Mouse (Mus musculus): ENCODE measurements around the gene Hk1. TPM values are rescaled to one million over a fixed set of nuclear protein-coding genes. Genes with fewer than 3 reads are reported as not detected.

Gene Hk1
- polyA plus RNA-seq, 1 experiment, result 65.7 TPM

DNA sequence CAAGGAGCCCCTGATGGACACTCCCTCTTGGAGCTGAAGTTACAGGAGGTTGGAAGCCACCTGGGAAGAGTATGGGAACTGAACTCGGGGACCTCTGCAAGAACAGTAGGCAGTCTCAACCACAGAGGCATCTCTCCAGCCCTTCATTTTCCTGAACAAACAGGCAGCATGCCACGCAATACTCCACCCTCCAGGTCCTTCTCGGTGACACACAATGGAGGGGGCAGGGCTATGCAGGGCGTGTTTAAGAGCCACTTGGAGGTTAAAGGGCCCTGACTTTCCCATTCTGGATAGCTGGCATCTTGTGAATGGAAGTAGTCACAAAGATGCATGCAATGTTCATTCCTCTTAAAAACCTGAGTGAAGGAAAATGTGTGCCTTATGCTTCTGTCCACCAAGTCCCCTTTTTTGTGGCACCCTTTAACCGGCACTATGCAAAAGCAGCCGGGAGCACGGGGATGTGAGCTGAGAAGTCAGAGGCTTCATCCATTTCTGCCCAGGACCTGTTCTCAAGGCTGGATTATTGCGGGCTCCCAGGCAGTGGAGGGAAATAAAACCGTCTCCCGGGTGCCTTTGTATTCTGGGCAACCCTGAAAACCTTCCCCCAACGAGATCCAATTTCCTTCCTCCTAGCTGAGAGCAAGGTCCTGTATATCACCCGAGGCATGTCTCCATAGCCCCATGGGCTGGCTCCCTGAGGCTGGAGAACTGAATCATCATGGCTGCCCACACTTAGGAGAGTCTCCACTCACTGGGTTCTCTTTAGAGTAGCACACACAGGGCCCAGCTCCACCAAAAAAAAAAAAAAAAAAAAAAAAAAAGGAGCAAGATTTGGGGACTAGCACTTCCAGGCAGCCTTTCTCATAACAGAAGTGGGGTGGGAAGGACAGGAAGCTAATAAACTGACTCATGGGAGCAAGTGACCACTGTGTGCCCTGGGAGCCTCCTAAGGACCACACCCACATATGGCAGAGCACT lies 42.8 kb downstream of the Hk1 start:
- peak overlapping the region; percentile 20 for H3ac ChIP-seq (ENCODE audit: control insufficient read depth, insufficient read length, low read depth)

DNA sequence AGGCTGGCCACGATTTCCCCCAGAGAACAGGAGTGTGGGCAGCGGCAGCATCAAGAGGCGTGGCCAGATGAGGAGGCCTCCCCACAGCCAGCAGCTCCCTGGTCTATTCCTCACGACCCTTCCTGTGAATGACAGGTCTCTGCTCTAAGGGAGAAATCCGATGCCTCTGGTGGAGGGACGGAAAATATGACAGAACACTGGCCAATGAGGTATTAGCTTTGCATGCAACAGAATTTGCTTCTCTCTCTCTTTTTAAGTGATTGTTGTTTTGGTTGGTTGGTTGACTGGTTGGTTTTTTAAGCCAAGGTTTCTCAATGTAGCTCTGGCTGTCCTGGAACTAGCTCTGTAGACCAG lies 44.3 kb downstream of the Hk1 start:
- peaks cover 57% of the 10 kb centered on the region for H3K79me3 ChIP-seq (ENCODE audit: low read depth)
- H3ac ChIP-seq (ENCODE audit: control insufficient read depth, insufficient read length, low read depth), result no peak overlapping the region
- TF ChIP-seq FOSL1 (IDR thresholded peaks at IDR 0.05; ENCODE audit: insufficient read depth, low read length, poor library complexity, severe bottlenecking) (no peak), CTCF (IDR thresholded peaks at IDR 0.05; ENCODE audit: control insufficient read depth, insufficient read depth, insufficient read length) (no peak), MYOG (IDR thresholded peaks at IDR 0.05; ENCODE audit: control insufficient read depth, extremely low read depth, insufficient read length) (no peak), MAX (IDR thresholded peaks at IDR 0.05) (no peak), USF1 (IDR thresholded peaks at IDR 0.05; ENCODE audit: low read depth) (no peak), MYOD1 (IDR thresholded peaks at IDR 0.05; ENCODE audit: control insufficient read depth, insufficient read length, low read depth) (no peak), CEBPB (IDR thresholded peaks at IDR 0.05; ENCODE audit: low read depth) (no peak)
- H3K79me2 ChIP-seq (ENCODE audit: control insufficient read depth, insufficient read depth), result peaks cover 96% of the 10 kb centered on the region
- no peaks in the 10 kb centered on the region for H3K27me3 ChIP-seq (ENCODE audit: control insufficient read depth, insufficient read depth, insufficient read length)
- no peaks in the 10 kb centered on the region for H3K36me3 ChIP-seq (ENCODE audit: control insufficient read depth, insufficient read depth)
- H3K4me3 ChIP-seq (ENCODE audit: insufficient read depth, poor library complexity, severe bottlenecking), result no peak overlapping the region

More for the DNA sequence above, 42.8 kb downstream of the Hk1 start:
- Histone ChIP-seq H3K79me2 (ENCODE audit: control insufficient read depth, insufficient read depth) (peaks cover 88% of the 10 kb centered on the region), H3K4me3 (ENCODE audit: insufficient read depth, poor library complexity, severe bottlenecking) (no peak overlapping the region), H3K27me3 (ENCODE audit: control insufficient read depth, insufficient read depth, insufficient read length) (no peaks in the 10 kb centered on the region), H3K79me3 (ENCODE audit: low read depth) (peaks cover 51% of the 10 kb centered on the region), H3K36me3 (ENCODE audit: control insufficient read depth, insufficient read depth) (no peaks in the 10 kb centered on the region)
- TF ChIP-seq MAX (IDR thresholded peaks at IDR 0.05) (no peak), CEBPB (IDR thresholded peaks at IDR 0.05; ENCODE audit: low read depth) (no peak), USF1 (IDR thresholded peaks at IDR 0.05; ENCODE audit: low read depth) (no peak), CTCF (IDR thresholded peaks at IDR 0.05; ENCODE audit: control insufficient read depth, insufficient read depth, insufficient read length) (no peak), MYOD1 (IDR thresholded peaks at IDR 0.05; ENCODE audit: control insufficient read depth, insufficient read length, low read depth) (no peak), MYOG (IDR thresholded peaks at IDR 0.05; ENCODE audit: control insufficient read depth, extremely low read depth, insufficient read length) (no peak), FOSL1 (IDR thresholded peaks at IDR 0.05; ENCODE audit: insufficient read depth, low read length, poor library complexity, severe bottlenecking) (no peak)

DNA sequence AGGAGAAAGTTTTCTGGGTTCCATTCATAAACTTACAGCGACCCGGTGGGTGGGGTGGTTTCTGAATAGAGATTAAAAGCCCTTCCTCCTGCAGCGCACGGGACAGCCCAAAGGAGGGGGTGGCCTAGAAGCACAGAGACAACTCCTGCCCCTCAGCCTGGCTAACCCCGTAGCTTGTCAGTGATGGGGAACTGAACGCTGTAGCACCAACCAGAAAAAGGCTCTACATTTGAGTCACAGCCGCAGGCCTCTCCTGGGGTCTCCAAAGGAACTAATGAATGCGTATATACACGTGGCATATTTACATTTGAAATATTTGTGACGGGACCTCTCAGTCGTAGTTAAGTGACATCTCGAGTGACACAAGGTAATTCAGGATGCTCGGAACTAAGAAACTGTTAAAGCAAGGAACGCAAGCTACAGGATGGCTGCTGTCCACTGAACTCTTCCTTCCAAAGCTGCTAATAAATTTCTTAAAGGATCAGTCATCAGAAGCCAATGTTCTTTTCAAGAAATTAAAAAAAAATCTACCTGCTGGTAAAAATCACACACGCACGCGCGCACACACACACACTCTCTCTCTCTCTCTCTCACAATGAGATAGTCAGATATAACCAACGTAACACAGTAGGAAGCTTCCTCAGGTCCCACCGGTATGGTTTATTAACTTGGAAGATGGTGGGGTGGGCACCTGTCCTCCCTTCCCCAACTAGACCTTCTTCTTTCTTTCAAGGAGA lies 44.9 kb downstream of the Hk1 start:
- H3K27me3 ChIP-seq (ENCODE audit: control insufficient read depth, insufficient read depth, insufficient read length), result no peaks in the 10 kb centered on the region
- peaks cover 59% of the 10 kb centered on the region for H3K79me3 ChIP-seq (ENCODE audit: low read depth)
- peaks cover 100% of the 10 kb centered on the region for H3K79me2 ChIP-seq (ENCODE audit: control insufficient read depth, insufficient read depth)
- H3K36me3 ChIP-seq (ENCODE audit: control insufficient read depth, insufficient read depth), result no peaks in the 10 kb centered on the region
- H3ac ChIP-seq (ENCODE audit: control insufficient read depth, insufficient read length, low read depth), result no peak overlapping the region
- H3K4me3 ChIP-seq (ENCODE audit: insufficient read depth, poor library complexity, severe bottlenecking), result no peak overlapping the region
- TF ChIP-seq CEBPB (IDR thresholded peaks at IDR 0.05; ENCODE audit: low read depth) (no peak), CTCF (IDR thresholded peaks at IDR 0.05; ENCODE audit: control insufficient read depth, insufficient read depth, insufficient read length) (no peak), USF1 (IDR thresholded peaks at IDR 0.05; ENCODE audit: low read depth) (no peak), FOSL1 (IDR thresholded peaks at IDR 0.05; ENCODE audit: insufficient read depth, low read length, poor library complexity, severe bottlenecking) (no peak), MYOD1 (IDR thresholded peaks at IDR 0.05; ENCODE audit: control insufficient read depth, insufficient read length, low read depth) (no peak), MAX (IDR thresholded peaks at IDR 0.05) (no peak), MYOG (IDR thresholded peaks at IDR 0.05; ENCODE audit: control insufficient read depth, extremely low read depth, insufficient read length) (no peak)

- peaks cover 100% of the 10 kb centered on the region for H3K79me2 ChIP-seq (ENCODE audit: control insufficient read depth, insufficient read depth)
- no peaks in the 10 kb centered on the region for H3K27me3 ChIP-seq (ENCODE audit: control insufficient read depth, insufficient read depth, insufficient read length)
- no peak overlapping the region for H3K4me3 ChIP-seq (ENCODE audit: insufficient read depth, poor library complexity, severe bottlenecking)
- H3K79me3 ChIP-seq (ENCODE audit: low read depth), result peaks cover 54% of the 10 kb centered on the region
- H3ac ChIP-seq (ENCODE audit: control insufficient read depth, insufficient read length, low read depth), result no peak overlapping the region
- H3K36me3 ChIP-seq (ENCODE audit: control insufficient read depth, insufficient read depth), result no peaks in the 10 kb centered on the region
- TF ChIP-seq MAX (IDR thresholded peaks at IDR 0.05), result no peak
- no peak for TF ChIP-seq MYOD1 (IDR thresholded peaks at IDR 0.05; ENCODE audit: control insufficient read depth, insufficient read length, low read depth)
- TF ChIP-seq CEBPB (IDR thresholded peaks at IDR 0.05; ENCODE audit: low read depth), result no peak
- TF ChIP-seq USF1 (IDR thresholded peaks at IDR 0.05; ENCODE audit: low read depth), result no peak
- no peak for TF ChIP-seq MYOG (IDR thresholded peaks at IDR 0.05; ENCODE audit: control insufficient read depth, extremely low read depth, insufficient read length)
- TF ChIP-seq FOSL1 (IDR thresholded peaks at IDR 0.05; ENCODE audit: insufficient read depth, low read length, poor library complexity, severe bottlenecking), result no peak
- TF ChIP-seq CTCF (IDR thresholded peaks at IDR 0.05; ENCODE audit: control insufficient read depth, insufficient read depth, insufficient read length), result no peak
Measured at GRCm38 (mm10) chr10:62333269-62333668, 46.4 kb downstream of the Hk1 start.

DNA sequence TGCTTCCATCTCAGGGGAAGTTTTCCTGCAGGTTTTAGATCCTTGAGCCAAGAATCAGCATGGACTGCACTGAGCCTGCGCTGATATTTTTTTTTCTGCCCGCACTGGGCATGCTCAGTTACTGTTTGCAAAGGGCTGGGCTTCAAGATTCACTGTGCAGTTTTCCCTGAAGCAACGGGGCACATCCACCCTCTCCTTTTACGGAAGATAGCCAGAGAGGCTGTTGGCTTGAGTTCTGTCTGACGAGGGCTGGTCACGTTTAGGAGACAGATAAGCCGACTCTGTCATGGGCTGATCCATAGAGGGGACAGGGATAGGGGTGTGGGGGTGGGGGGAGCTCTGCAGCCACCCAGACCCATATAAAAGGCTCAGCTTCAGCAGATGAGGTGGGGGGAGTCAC lies 47.2 kb downstream of the Hk1 start:
- TF ChIP-seq MAX (IDR thresholded peaks at IDR 0.05) (no peak), CTCF (IDR thresholded peaks at IDR 0.05; ENCODE audit: control insufficient read depth, insufficient read depth, insufficient read length) (no peak), USF1 (IDR thresholded peaks at IDR 0.05; ENCODE audit: low read depth) (no peak), MYOD1 (IDR thresholded peaks at IDR 0.05; ENCODE audit: control insufficient read depth, insufficient read length, low read depth) (no peak), FOSL1 (IDR thresholded peaks at IDR 0.05; ENCODE audit: insufficient read depth, low read length, poor library complexity, severe bottlenecking) (no peak), MYOG (IDR thresholded peaks at IDR 0.05; ENCODE audit: control insufficient read depth, extremely low read depth, insufficient read length) (no peak), CEBPB (IDR thresholded peaks at IDR 0.05; ENCODE audit: low read depth) (no peak)
- no peak overlapping the region for H3K4me3 ChIP-seq (ENCODE audit: insufficient read depth, poor library complexity, severe bottlenecking)
- peaks cover 50% of the 10 kb centered on the region for H3K79me3 ChIP-seq (ENCODE audit: low read depth)
- no peak overlapping the region for H3ac ChIP-seq (ENCODE audit: control insufficient read depth, insufficient read length, low read depth)
- peaks cover 98% of the 10 kb centered on the region for H3K79me2 ChIP-seq (ENCODE audit: control insufficient read depth, insufficient read depth)
- H3K27me3 ChIP-seq (ENCODE audit: control insufficient read depth, insufficient read depth, insufficient read length), result no peaks in the 10 kb centered on the region
- H3K36me3 ChIP-seq (ENCODE audit: control insufficient read depth, insufficient read depth), result no peaks in the 10 kb centered on the region

Measured in C2C12 (cell line).